Mouse (Mus musculus) E14TG2a.4 (cell line): ENCODE results near the gene Wwp2.

Experiments
- CTCF ChIP-seq: conservative IDR thresholded peaks from 2 replicates; pipeline ENCODE4 v1.5.1; 2014; ENCODE audit warnings: low read length
- NANOG ChIP-seq: IDR thresholded peaks from 2 replicates; pipeline ENCODE4 v1.6.1; 2014; ENCODE audit warnings: borderline replicate concordance, low read length, mixed read lengths

GRCm38 (mm10) chr8:107425230-107425597, 11.0 kb upstream of the Wwp2 start:
- no peak for TF ChIP-seq CTCF
- no peak for TF ChIP-seq NANOG
